Mouse (Mus musculus) bone marrow macrophage, adult 2 months (primary cell): ENCODE results near the gene Myt1.

ENCODE experiments used
- CTCF ChIP-seq: IDR thresholded peaks from 2 replicates; pipeline ENCODE4 v1.5.1; 2012; ENCODE audit warnings: low read depth, mild to moderate bottlenecking, low read length, moderate library complexity
- POLR2A ChIP-seq: IDR thresholded peaks from 2 replicates; pipeline ENCODE4 v1.6.1; 2012; ENCODE audit warnings: mild to moderate bottlenecking, low read depth, low read length, borderline replicate concordance

DNA sequence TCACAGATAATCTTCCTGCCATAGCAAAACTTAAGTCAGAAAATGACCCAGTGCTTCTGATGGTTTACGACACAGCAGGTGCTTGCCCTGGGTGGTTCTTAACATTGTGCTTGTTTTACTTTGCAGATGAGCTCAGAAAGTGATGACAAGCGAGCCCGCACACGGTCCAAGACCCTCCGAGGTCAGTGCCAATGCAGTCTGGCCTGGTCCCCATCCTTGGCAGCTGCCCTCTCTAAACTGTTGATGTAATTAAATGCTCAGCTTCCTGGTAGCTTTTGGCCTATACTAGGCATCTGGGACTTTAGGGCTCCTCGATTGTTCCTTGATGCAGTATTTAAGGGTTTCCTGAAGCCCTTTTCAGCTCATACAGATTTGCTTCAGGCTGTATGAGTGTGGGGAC, 26.3 kb downstream of the Myt1 start:
- TF ChIP-seq CTCF (no peak), POLR2A (no peak)
